Mouse (Mus musculus) layer of hippocampus, adult 8-10 months (tissue): ENCODE results near the gene Sgcd. TPM values are rescaled to one million over a fixed set of nuclear protein-coding genes. Genes with fewer than 3 reads are reported as not detected.
A peak's percentile ranks its signal among the peaks of the same experiment; 100 is the strongest.
"Not testable (repeated sequence)": the region's sequence is repeated elsewhere in the genome, so short reads cannot be mapped to it uniquely, and the experiment has no call there.

Experiments
- DNase-seq, 2 experiments: peaks; one replicate each; pipeline ENCODE4 v3.0.0; 2022; ENCODE audit warnings: low spot score in 2 of 2
- total RNA-seq, 4 experiments: library from RNA; stranded (reverse); gene quantifications; 2 replicates each; pipeline ENCODE4 v1.2.4; 2022

Gene Sgcd
- total RNA-seq, 4 experiments from 2014 or later: 12.8 to 20.7 (median 15.3) TPM

DNA sequence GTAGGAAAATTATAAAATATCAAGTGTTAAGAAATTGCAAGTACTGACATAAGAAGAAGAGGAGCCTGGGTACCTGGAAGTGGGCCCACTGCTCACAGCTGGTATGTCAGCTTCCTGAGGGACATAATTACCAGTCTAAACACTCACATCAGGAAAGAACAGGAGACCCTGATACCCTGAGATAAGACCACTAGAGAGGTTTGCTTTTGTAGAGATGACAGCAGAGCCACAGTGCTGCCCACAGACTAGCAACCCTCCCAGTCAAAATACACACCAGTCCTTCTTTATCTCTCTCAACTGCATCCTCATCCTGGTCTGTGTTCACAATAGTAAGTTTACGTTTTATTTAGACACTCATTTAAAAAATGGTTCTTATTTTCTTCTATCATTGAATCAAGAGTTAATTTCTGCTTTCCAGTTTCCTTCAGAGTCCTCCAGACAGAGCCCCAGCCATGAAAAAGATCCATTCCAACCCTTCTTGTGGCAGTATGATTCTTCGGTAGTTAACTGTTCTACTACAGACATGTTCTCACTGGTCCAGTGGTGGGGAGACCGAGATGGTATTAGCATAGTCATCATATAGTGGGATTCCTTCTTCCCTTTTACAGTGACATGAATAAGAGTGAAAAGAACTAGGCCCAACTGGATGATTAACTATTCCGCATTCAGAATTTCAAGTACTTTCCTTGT is 211.4 kb downstream of the Sgcd start:
- DNase-seq: no peak

DNA sequence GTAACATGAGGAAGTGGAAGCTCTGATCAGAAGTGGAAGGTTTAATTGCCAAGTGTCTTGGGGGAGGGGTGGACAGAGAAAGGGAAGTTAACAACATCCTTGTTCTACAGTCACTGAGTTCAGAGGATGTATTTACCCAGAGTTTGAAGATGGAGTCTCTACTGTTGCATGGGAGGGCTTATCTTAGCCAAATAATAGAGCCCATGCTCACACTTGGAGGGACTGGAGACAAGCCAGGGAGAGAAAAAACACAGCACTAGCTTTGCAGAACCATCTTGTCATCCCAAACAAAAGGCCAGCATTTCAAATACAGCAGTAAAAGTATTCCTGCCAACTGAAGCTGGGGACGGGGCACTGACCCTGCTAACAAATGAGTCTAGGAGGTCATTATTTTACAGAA is 212.8 kb downstream of the Sgcd start:
- DNase-seq: no peak

DNA sequence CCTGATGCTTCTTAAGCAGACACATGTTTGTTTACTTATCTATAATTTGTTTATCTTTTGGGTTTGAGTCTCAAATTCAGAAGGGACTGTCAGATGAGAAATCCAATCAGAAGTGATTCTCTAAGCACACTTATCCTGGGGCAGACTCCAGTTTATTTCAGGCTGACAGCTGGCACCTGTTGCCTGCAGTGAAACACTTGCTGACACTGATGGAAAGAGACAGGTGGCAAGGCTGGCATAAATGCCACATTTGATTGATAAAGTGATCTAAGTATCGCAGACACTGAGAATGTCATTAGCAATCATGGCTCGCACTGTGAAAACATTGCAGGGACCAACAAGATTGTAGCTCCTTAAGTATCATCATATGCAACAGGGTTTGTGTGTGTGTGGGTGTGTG is 222.9 kb downstream of the Sgcd start:
- DNase-seq: peak in 1 of 2 experiments; percentile 11

DNA sequence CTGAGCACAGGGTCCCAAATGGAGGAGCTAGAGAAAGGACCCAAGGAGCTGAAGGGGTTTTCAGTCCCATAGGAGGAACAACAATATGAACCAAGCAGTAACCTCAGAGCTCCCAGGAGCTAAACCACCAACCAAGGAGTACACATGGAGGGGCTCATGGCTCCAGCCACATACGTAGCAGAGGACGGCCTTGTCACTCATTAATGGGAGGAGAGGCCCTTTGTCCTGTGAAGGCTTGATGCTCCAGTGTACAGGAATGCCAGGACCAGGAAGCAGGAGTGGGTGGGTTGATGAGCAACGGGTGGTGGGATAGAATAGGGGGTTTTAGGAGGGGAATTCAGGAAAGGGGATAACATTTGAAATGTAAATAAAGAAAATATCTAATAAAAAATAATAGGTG is 225.2 kb downstream of the Sgcd start:
- not testable (repeated sequence) for DNase-seq

DNA sequence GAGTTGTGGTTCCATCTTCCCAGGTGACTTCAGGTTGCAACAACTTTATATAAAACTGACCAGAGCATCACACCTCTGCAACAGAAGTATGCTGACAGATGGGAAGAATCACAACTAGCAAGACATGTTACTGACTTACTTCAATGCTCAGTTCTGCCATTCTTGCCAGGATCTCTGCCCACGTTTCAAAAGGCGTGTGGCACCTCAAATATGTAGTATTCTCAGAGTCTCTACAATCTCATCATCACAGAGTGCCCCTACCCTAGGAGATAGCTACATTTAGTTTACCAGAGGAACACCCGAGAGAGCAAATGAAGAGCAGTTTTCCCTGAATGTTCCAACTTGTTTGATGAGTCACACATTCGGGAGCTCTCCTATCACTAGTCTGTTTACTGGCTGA is 229.8 kb downstream of the Sgcd start:
- no peak for DNase-seq

DNA sequence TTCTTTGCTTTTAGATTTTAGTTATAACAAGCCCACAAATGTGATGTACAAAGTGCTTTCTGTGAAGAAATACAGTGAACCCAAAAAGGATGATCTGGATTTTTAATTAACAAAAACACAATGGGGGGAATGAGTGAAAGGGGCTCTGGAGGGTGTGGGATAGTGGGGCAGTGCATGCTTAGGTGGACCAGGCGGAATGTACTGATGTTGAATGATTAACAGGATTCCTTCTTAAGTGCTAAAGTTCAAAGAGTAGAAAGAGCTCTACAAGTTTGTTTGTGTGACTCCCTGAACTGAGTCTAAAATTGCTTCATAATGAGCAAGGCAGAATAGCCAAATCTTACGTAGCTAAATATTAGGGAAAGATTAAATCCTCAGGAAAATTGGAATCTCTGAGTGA is 246.0 kb downstream of the Sgcd start:
- DNase-seq: no peak

DNA sequence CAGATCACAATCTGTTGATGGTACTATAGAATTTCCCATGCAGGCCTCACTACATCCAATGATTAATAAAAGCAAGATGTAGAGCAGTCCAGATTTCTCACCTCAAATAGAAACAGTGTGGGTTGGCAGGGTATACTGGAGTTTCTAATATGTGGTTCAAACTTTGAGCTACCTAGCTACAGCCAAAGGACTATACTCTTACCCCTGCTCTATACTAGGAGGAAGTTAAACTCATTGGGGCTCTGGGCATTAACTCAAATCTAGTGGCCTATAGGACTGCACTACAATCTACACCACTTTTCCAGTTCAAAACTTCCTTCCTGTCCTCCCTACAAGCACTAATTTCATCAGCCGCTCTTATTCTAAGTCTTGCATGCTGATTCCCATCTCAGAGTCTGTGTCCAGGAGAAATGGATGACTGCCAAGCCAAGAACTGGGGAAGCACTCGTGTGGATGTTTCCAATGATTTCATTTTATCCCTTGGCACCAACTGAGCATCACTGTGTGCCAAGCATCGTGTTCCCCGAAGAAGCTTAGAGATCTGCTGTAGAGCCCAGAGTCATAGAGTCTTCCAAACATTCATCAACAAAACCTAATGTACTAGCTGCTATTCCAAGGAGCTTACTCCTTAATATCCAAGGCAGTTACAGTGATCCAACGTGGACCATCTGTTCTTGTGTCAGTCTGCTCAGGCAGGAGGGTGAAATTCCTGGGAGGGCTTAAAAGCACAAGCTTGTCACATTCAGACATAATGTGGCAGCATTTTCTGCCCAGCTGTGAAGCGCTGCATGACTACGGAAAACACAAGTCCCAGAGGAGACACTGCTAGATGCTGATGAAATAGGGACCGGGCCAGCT is 283.6 kb downstream of the Sgcd start:
- peak; percentile 18 to 38 for DNase-seq

DNA sequence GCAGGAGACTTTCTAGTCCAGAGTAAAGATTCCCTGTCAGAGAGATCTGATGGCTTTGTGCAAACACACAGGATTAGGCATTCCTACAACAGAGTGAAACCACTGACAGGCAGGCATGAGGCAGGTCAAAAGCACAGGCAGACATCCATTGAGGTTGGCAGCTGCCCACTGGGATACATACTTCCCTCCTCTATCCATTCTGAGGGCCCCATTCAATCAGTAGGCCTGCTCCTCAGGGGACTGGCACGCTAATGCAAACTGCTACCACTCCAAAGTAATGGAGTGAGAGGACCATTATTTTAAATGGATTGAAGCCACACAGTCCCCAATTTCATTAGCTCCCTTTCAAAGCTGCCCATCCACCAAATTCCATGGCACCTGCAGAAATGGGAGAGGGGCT is 293.2 kb downstream of the Sgcd start:
- DNase-seq: no peak

DNA sequence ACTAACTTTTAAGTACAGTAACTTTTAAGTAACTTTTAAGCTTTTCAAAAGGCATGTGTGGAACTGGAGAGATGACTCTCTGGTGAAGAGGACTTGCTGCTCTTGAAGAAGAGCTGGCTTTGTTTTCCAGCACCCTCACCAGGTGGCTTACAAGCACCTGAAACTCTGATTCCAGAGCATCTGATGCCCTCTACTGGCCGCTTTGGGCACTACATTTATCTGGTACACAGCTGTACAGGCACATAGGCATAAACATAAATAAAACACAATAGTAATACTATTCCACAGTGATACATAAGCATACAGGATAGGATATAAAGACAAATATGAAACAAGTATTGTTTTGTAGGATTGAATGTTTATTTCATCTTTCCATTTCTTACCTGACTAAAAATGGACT is 330.6 kb downstream of the Sgcd start:
- no peak for DNase-seq

DNA sequence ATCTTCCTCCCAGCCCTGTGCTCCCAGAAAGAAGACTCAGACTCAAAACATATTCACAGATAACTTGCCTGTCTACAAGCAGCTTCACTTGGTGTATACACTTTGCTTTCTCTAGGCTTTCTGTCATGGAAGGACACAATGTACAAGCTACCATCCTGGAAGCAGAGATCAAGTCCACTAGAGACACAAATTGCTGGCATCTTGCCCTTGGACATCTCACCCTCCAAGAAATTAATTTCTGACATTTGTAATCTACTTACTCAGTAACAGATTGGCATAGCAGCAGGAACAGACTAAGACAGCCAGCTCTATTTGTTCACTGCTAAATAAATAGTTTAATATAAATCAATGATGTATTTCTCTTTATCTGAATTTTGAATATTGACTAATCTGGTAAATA is 342.9 kb downstream of the Sgcd start:
- DNase-seq: no peak

DNA sequence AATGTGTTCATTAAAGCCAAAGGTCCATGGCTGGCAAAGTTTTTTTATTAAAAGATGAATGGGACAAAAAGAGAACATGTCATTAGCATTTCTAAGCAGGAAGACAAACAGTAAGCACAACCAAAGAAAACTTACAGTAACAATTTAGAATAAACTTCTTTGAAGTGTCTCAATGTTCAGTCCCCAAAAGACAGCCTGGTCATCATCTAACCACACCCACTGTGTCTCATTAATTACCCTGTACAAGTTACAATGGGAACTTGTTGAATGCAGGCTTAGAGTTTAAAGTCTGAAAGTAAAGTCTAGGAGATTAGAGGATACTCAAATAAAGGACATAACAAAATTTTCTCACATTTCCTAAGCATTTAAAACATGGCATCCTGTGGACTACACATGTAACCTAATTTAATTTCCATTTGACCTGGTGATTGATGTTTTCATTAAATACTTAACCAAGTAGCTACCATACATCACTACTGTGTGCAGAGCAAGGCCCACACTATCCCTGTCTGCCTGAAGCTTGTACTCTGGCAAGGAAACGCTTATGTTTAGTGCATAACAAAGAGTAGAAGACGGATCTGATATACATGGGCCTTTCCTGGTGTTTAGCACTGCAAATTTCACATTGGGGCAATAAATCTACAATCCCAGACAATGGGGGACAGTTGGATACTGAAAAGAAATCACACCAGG is 347.1 kb downstream of the Sgcd start:
- DNase-seq: no peak

DNA sequence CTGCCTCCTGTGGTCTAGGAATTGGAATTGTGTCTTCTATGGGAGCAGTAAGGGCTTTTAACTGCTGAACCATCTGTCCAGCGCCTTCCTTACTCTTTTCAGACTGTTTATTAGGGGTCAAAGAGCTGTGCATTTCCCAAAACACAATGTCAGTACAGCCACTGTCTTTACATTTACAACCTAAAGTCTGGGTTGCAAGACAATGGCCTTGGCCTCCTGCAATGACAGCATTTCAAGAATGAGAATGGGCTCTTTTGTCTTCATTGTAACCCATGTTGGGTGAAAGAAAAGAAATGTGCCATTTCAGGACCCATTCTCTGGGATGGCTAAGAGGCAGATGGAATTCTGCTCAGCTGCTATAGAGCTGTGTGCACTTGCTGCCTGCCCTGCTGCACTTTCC is 348.2 kb downstream of the Sgcd start:
- DNase-seq: no peak

DNA sequence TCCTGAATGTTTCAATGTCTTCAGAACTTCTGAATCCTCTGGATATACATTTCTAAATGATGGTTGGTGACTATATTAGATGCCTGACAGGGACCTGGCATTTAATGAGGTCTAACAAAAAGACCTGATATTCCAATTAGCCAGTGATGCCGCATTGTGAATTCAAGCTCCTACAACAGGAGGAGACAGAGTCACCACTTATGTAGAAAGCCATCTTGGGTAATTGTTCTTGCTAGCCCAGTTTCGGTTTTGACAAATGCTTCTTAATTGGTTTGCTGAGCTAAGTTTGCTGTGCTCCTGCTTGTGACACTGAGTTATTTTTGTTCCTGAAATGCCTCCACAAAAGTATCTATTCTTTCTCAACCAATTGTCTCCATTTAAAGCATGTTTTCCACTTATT is 358.6 kb downstream of the Sgcd start:
- no peak for DNase-seq

DNA sequence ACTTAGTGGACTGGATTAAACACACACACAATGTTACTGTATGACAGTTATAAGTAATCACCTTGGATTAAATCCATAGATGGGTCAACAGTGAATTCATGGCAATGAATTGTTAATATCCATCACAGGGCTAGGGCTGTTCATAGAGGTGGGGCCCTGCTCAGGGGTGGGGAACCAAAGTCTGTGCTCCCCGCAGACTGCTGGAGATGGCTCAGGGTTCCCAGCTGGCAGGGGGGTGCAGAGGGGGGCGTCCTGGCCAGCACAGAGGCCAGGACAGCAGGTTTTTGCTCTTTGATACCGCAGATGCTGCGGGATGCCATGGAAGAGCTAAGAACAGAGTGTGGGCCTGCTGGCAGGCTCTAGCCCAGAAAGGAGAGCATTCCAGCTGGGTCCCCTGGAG is 378.9 kb downstream of the Sgcd start:
- DNase-seq: no peak

DNA sequence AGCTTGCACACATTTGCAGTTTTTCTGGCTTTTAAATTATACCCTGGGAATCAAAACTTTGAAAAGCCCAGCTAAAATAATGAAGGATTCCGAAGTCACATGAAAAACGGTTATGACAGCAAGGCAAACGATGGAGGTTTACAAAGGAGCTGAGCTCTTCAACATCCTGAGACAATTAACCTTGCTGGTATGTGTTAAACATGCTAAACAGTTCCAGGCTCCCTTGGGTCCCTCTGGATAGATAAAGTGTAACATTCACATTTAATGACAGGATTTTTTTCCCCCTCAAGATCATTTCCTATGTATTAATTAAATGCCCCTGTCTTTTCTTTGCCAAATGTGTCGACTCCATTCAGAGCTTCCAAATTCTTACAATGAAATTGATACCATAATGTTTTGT is 414.1 kb downstream of the Sgcd start:
- no peak for DNase-seq

DNA sequence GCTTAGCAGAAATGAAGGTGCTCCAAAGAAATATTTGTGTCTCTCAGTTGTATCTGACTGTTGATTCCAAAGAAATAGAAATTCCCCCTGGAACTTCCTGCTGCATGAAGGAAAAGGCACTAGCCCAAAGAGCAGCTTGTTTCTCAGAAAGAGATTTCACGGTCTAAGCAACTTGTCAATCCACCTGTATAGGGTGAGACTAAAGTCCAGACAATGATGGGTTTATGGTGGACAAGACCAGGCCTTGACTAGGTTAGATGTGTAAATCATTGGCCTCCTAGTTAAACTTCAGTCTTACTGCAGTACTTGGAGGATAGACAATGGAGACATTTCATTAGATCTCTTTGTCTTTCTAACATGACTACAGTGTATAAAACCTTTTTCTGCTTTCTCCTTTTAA is 420.3 kb downstream of the Sgcd start:
- DNase-seq: no peak

DNA sequence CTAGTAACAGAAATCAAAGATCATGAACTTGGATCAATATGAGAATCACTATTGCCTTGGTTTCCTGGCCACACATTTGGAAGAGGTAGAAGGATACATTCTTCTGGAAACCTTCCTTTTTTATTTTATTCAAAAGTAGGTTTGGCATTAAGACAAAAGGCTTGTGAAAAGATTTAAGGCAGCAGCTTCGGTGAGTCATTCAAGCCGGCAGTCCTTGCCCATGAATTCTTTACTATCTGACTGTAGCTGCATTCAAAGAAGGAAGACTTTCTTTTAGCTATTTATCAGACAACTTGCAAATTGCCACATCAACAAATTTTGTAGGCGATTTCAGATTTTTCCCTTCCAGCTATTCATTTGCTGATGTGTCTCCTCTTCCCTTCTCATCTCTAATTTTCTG is 422.6 kb downstream of the Sgcd start:
- no peak for DNase-seq

DNA sequence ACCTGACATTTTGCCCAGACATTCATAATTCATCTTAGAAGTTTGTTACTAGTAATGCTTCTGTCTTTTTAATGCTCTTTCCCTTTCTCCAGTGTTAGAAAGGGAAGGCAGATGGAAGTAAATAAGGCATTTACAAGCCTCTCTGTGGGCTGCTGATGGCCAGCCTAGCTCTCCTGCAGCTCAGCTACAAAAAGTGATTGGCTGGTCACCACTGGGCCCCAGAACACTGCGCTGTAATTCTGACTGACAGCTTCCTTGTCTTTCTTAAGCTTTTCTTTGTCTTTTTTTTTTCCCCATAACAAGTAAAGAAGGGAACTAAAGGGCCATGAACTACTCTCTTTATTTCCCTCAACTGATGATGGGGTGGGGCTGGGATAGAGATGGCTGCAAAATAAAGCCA is 463.9 kb downstream of the Sgcd start:
- DNase-seq: no peak

DNA sequence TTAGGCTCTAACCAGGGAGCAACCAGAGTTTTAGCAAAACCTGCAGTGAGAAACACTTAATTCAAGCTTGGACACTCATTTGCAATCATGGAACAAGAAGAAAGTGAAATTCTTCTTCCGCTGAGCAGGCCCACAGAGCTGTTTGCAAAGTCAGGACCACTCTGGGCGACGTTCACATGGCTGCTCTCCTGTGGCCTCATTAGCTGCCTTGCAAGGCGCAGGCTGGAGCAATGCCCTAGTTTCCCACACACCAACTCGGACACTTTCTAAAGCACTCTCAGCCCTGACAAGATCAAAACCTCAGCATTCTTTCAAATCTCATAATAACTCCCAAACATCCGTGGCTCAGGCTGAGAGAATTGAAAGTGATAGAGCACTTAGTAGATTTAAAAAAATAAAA is 480.7 kb downstream of the Sgcd start:
- DNase-seq: peak; percentile 3 to 8

DNA sequence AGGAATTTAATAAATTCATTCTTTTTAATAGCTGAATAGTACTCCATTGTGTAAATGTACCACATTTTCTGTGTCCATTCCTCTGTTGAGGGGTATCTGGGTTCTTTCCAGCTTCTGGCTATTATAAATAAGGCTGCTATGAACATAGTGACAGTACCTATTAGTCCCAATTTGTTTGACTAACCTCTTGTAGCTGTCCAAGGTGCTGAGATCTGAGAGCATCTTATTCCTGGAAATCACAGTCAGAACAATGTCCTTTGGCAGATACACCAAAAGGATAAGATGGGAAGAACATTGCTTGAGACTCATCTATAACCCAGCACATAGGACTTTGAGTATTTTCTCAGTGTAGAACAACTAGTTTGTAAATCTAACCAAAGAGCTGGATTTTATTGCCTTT is 485.5 kb downstream of the Sgcd start:
- DNase-seq: not testable (repeated sequence)

DNA sequence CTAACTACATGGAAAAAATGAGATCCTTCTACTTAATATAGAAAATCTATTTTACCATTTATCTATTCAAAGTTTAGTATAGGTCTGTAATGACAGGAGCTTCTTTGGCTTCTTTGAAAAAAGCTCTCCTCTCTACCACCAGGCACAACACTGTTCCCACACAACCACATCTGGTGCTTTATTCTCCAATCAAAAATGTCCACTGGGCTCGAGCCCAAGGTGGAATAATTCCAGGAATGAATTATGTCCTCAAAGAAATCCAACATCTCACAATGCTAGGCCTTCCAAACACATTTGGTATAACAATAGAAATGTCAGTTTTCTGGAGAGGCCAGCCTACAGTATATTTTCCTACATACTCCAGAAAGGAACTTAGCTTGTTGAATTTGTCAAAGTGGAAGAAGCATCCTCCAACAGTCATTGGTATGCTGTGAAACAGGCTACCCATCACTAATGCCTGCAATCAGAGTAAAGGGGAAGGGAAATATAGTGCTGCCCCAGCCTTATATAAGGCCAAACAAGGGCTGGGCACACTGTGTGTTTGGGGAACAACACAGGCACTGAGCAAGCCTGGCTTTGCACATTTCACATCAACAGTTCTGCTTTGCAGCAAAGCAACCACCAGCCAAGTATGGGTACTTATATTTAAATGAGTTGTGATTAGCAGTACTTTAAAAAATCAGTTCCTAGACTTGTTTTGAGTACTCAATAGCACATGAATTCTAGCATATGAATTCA is 515.1 kb downstream of the Sgcd start:
- DNase-seq: peak in 1 of 2 experiments; percentile 16

DNA sequence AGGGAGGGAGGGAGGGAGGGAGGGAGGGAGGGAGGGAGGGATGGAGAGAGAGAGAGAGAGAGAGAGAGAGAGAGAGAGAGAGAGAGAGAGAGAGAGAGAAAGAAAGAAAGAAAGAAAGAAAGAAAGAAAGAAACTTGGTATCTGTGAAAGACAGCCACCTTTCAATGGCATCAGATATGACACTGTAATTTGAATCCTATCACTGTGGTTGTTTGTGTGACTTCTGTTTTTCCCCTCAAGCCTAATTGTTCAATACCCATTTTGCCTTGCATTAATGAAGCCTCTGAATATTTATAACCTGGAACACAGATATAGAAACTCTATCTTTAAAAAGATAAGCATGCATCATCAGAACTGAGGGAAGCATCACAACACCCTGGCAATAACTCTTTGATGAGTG is 528.1 kb downstream of the Sgcd start:
- not testable (repeated sequence) for DNase-seq
